Mouse (Mus musculus) left cerebral cortex, postnatal 25 days (tissue): ENCODE data around the gene Olfr1418. TPM values are rescaled to one million over a fixed set of nuclear protein-coding genes. Genes with fewer than 3 reads are reported as not detected.
"Not testable (repeated sequence)": the region's sequence is repeated elsewhere in the genome, so short reads cannot be mapped to it uniquely, and the experiment has no call there.

Experiments
- DNase-seq, 2 experiments: peaks; one replicate each; pipeline ENCODE4 v3.0.0; 2022; ENCODE audit warnings: low spot score in 2 of 2, mixed read lengths in 1 of 2
- intact Hi-C: fragments of 180-260 bp; cut with DNase I; formaldehyde crosslinking; loops from one replicate; pipeline ENCODE4 v1.15.1; 2025
- total RNA-seq, 2 experiments: library from RNA; stranded (reverse); gene quantifications; 2 replicates each; pipeline ENCODE4 v1.2.3; 2021

Olfr1418 gene
- total RNA-seq: not detected

DNA sequence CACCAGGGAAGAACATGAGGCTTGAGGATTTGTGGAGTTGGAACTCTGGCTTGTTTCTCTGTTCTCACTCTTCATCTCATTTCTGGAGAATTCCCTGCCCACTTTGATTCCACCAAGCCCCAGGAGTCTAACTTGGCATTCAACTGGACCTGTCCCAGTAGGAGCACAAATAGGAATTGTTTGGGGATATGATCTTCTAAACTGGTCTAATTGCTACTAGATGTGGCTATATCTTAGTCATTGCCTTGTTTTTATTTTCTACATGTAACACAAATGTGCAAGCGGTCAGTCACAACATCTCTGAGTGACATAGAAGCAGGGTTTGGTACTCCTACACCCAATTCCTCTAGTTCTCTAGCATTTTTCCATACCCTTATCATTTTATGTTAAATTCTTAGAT lies at the start of gene Olfr1418:
Olfr1418 (minus strand) TSS at position 101 of the 400 bp plus-strand sequence.
- DNase-seq: no peak
- intact Hi-C loops: no loop called here

DNA sequence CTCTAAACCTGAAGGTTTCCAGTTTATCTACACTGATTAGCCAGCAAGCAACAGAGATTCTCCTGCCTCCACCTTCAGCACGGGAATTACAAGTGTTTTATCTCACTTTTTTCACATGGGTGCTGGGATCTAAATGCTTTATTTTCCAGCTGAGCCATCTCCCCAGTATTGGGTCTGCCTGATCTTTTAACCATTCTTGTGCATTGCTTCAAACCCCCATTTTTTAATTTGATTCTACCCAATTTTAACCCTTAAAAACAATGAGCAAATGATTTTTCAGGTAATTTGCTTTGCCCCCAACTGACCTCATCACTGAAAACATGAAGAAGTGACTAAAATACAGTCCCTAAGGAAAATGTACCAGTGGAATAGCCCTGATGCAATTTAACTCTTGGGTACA lies 25.4 kb upstream of the Olfr1418 start, which contains the start of gene Olfr1420:
Olfr1420 (plus strand) TSS at position 301 of the 400 bp plus-strand sequence.
- intact Hi-C loops: no loop called here
- no peak for DNase-seq

DNA sequence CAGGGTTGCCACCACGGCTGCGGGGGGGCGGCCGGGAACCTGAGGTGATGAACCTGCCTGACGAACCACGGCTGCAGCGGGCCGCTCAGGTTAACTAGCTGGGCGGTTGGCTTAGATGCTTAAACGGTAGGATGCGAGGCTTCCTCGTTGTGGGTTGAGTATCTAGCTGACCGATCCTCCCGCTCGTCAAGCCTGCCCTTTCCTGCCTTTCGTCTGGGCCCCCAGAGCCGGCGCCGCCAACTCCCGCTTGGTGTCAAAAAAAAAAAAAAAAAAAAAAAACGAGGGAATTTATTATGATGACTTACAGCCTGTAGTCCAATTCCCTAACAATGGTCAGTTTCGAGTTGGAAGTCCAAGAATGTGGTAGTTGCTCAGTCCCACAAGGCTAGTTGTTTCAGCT lies 17.5 kb upstream of the Olfr1418 start:
- DNase-seq, intact Hi-C loops: not testable (repeated sequence)

DNA sequence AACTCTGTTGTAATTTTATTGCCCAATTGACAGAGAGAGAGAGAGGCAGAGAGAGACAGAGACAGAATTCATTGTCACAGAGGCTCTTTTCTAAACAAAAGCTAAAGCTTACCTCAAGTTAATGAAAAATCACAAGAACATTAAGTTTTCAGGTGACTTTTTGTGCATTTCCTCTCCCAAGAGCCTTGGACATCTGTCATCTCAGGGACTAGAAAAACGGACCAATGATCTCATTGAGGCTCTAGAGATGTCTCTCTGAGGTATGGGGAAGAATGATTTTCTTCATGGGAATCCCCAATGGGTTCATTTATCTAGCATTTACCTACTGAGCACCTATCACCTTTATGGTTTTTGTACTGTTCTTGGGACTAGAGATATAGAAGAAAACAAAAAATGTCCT lies 14.1 kb upstream of the Olfr1418 start, which contains the start of gene Olfr1419:
Olfr1419 (minus strand) TSS at position 101 of the 400 bp plus-strand sequence.
- intact Hi-C loops: no loop called here

GRCm38 (mm10) chr19:11867837-11868236 lies 7.0 kb upstream of the Olfr1418 start:
- DNase-seq: no peak
- intact Hi-C loops: no loop called here

More for the DNA sequence above, 14.1 kb upstream of the Olfr1418 start, which contains the start of gene Olfr1419:
- DNase-seq: no peak

GRCm38 (mm10) chr19:11856506-11856905 lies 4.4 kb downstream of the Olfr1418 start:
- no peak for DNase-seq
- intact Hi-C loops: no loop called here

DNA sequence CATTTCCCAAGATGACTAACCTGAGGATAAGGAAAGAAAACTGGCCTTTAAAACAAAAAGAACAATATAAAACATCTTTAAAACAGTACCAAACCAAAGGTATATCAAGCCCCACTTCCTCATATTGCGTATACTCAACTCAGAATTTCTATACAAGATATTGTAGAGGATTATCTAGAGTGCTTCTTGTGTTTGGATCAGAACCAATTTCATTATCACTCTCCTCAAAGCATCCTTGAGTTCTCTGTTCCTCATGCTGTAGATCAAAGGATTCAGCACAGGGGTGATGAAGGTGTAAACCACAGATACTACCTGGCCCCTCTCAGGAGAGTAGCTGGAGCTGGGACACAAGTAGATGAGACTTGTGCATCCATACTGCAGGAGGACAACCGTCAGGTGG lies 6.0 kb downstream of the Olfr1418 start:
- DNase-seq: no peak
- intact Hi-C loops: no loop called here

DNA sequence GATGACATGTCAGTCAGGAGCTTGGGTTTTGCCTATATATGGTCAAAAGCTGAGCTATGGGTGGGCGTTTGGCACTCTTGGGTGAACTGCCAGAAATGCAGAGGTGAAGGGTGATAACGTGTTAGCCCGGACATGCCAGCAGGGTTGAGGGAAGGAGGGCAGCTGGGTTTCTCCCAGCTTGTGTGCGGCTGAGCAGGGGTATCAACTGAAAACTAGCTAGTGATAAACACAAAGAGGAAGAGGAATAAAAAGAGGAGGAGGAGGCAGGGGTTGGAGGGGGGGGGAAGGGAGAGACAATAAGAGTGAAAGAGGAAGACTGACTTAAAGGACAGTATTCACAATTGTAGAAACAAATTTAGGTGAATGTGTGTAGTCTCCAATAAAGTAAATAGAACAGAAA lies 8.2 kb downstream of the Olfr1418 start:
- intact Hi-C loops: no loop called here
- DNase-seq: no peak

- peak in 1 of 2 experiments; percentile 24 for DNase-seq
- intact Hi-C loops: no loop called here
These were observed 14.5 kb downstream of the Olfr1418 start for GRCm38 (mm10) chr19:11846333-11846732.

DNA sequence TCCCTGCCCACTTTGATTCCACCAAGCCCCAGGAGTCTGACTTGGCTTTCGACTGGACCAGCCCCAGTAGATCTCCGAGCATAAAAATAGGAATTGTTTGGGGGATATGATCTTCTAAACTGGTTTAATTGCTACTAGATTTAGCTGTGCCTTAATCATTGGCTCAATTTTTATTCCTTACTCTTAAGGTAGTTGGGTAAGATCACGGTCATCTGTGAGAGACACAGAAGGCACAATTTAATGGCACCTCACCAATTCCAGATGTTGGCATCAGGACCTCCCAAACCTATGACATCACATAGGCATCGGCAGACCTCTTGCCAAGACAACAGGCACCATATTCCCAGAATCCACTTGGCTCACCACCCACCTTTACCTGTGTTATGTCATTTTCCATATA lies 21.7 kb downstream of the Olfr1418 start, which contains the start of gene Olfr1417:
Olfr1417 (minus strand) TSS at position 101 of the 400 bp plus-strand sequence.
- intact Hi-C loops: no loop called here
- DNase-seq: no peak

DNA sequence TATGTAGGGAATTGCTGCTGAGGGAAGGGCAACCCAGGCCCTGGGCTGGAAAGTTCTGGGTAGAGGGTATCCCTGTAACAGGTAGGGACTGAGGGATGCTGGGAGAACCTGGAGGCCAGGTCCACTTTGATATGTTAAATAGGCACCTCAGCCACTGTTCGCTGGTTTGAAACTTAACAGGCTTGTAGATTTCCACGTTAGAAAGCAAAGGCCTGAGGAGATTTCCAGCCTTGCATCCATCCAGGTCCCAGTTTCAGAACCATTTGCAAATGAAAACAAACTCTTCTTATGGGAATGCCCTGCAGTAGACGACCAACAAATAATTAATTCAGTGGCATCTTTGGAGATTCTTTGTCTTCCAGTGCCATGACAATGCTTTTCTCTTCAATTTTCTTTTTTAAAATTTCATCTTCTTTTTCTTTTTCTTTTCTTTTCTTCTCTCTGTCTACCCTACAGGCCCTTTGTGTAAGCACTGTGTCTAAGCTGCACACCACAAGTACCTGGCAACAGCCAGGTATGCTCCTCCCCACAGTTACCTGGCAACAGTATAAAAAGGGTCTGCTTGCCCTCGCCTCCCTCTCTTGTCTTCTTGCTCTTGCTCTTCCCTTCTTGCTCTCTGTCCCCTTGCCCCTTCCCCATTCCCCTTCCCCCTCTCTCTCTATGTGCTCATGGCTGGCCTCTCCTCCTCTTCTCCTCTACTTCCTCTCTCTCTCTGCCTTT lies 37.4 kb downstream of the Olfr1418 start:
- intact Hi-C loops: no loop called here
- no peak for DNase-seq

DNA sequence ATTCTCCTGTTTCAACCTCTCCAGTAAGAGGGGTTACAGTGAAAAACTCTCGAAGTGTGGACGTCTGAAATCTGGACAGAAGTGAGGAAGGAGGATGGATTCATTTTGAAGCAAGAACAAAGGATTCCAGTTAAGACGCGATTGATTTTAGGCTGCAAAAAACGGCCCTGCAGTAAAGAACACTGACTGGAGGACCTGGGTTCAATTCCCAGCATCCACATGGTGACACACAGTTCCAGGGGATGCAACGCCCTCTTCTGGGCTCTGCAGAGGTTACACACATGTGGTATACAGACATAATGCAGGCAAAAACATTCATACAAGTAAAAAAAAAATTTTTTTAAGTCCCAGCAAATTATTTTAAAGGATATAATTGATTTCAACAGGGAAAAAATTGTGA lies 40.7 kb downstream of the Olfr1418 start:
- no peak for DNase-seq
- intact Hi-C loops: no loop called here

- intact Hi-C loops: loop anchor here (2.0 kb wide), 2 partner anchors 43 to 93 kb away; partner anchors contain the start of gene Patl1
- peak; percentile 39 to 40 for DNase-seq
These were observed 41.1 kb downstream of the Olfr1418 start for GRCm38 (mm10) chr19:11819800-11820199.

- intact Hi-C loops: loop anchor here (2.0 kb wide), 2 partner anchors 42 to 94 kb away; partner anchors contain the start of gene Patl1
- DNase-seq: peak in 1 of 2 experiments; percentile 31
These were observed 41.6 kb downstream of the Olfr1418 start, which contains the start of gene Stx3 for GRCm38 (mm10) chr19:11819143-11819700. Gene Stx3, minus strand, starts transcription at chr19:11819403.

DNA sequence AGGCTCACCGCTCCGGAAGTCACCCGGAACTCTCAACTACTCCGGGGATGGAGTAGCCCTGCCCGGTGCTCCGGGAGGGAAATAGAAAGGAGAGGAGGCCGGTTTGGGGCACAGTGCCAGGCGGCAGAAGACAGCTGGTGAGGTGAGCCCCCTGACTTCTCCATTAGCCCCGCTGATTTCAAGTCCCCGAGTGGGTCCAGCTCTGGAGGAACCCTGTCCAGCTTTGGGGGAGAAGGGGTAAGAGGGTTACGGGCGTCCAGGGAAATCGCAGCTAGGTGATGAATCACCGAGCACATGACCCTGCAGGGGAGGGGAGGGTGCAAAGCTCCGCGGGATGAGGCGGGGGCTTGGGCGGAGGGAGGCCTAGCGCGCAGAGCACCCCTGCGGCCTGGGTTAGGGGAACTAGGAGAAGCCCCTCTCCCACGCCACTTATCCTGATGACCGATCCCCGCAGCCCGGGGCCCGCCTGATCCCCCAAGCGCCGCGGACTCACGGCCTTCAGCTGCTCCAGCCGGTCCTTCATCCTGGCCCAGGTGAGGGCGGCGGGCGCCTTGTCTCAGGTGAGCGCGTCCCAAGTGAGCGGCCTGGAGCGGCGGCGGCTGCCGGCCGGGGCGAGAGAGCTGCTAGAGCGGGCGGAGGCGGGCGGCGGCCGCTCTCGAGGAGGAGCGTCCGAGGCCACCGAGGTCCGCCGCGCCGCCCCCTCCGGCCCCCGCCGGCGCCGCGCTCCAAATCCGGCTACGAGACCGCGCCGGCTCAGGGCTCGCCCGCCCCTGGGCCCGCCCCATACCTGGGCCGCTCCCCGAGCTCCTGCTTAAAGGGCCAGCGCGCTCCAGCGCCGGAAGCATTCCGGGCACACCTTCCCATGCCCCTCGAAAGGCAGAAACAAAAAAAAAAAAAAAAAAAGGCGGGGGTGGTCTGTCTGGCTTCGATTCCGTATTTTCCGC lies 42.4 kb downstream of the Olfr1418 start:
- peak; percentile 48 to 57 for DNase-seq
- intact Hi-C loops: loop anchor here (1.0 to 2.0 kb wide), 3 partner anchors 42 to 188 kb away; partner anchors contain the start of gene Patl1

GRCm38 (mm10) chr19:11817586-11817985 lies 43.3 kb downstream of the Olfr1418 start:
- DNase-seq: peak in 1 of 2 experiments; percentile 9
- intact Hi-C loops: no loop called here

DNA sequence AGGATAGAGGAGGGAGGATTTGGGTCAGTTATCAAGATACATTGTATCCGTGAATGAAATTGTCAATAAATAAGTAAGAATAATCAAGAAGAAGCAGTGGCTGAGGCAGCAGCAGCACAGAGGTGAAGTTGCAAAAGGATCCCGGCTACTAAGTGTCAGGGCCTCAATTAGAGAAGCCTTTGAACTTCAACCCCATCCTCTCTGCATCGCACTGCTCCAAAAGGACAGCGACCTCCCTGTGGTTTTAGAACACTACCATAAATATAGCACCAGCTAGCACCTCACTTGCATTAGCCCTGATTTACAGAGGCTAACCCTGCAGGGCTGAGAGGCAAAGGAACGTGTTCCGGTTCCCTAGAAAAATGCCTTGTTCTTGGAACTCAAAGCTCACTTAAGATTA lies 44.2 kb downstream of the Olfr1418 start:
- intact Hi-C loops: no loop called here
- no peak for DNase-seq

- intact Hi-C loops: no loop called here
- DNase-seq: no peak
These were observed 46.0 kb downstream of the Olfr1418 start for GRCm38 (mm10) chr19:11814742-11815333.

GRCm38 (mm10) chr19:11813649-11814048 lies 47.2 kb downstream of the Olfr1418 start:
- intact Hi-C loops: no loop called here

More at GRCm38 (mm10) chr19:11813649-11814048, 47.2 kb downstream of the Olfr1418 start:
- DNase-seq: no peak
